Mouse (Mus musculus) G1E (cell line): ENCODE measurements around the gene Bbs12. TPM values are rescaled to one million over a fixed set of nuclear protein-coding genes. Genes with fewer than 3 reads are reported as not detected.
A peak's percentile ranks its signal among the peaks of the same experiment; 100 is the strongest.

Source experiments
- ATAC-seq: 2 replicates; pipeline ENCODE4 v1.8.0; 2016; ENCODE audit warnings: mild to moderate bottlenecking; ENCODE audit not compliant: insufficient number of reproducible peaks, poor library complexity, low FRiP score, severe bottlenecking; ENCODE audit errors: extremely low read depth
- DNase-seq: peaks from one replicate; pipeline ENCODE4 v3.0.0; 2012; ENCODE audit warnings: low spot score
- H3K27me3 ChIP-seq: 2 replicates; pipeline ENCODE4 v1.6.1; 2012; ENCODE audit warnings: mild to moderate bottlenecking, low read length, inconsistent platforms; ENCODE audit not compliant: insufficient read depth
- H3K36me3 ChIP-seq: replicated peaks from 2 replicates; pipeline ENCODE3; 2012; ENCODE audit warnings: mild to moderate bottlenecking, inconsistent platforms
- H3K4me1 ChIP-seq: 2 replicates; pipeline ENCODE4 v1.6.1; 2012; ENCODE audit warnings: low read depth, low read length, inconsistent platforms, mixed read lengths; ENCODE audit not compliant: insufficient read depth
- H3K4me3 ChIP-seq: 2 replicates; pipeline ENCODE4 v1.5.1; 2012; ENCODE audit warnings: low read depth, mild to moderate bottlenecking, inconsistent platforms, low read length, moderate library complexity, mixed read lengths
- H3K9me3 ChIP-seq: replicated peaks from 2 replicates; pipeline ENCODE4 v1.6.1; 2012; ENCODE audit warnings: inconsistent platforms
- CTCF ChIP-seq: IDR thresholded peaks from 2 replicates; pipeline ENCODE4 v1.5.1; 2012; ENCODE audit warnings: low read depth, low read length, inconsistent platforms, mixed read lengths
- GATA1 ChIP-seq: IDR thresholded peaks from 2 replicates; pipeline ENCODE4 v1.6.1; 2012; ENCODE audit warnings: borderline replicate concordance, low read length, inconsistent platforms, mixed read lengths
- GATA2 ChIP-seq: IDR thresholded peaks from 2 replicates; pipeline ENCODE4 v1.6.1; 2012; ENCODE audit warnings: low read depth, low read length, inconsistent platforms, borderline replicate concordance
- POLR2AphosphoS5 ChIP-seq: IDR thresholded peaks from 2 replicates; pipeline ENCODE4 v1.6.1; 2012; ENCODE audit warnings: low read depth, low read length, inconsistent platforms; ENCODE audit not compliant: insufficient replicate concordance
- TAL1 ChIP-seq: conservative IDR thresholded peaks from 2 replicates; pipeline ENCODE4 v1.6.1; 2012; ENCODE audit warnings: low read depth, low read length, inconsistent platforms, mixed read lengths
- polyA plus RNA-seq: library from polyadenylated mRNA; stranded (reverse); fragments of >175 nt; gene quantifications from 2 replicates; pipeline ENCODE4 v1.2.3, GENCODE M21; 2012
- total RNA-seq, 2 experiments: library from RNA; stranded (forward) in 1 of 2; stranded (reverse) in 1 of 2; fragments of 200-1000 nt in 1 of 2; fragments of >200 nt in 1 of 2; fragmentation: Nextera tagmentation in 1 of 2; gene quantifications; 2 replicates each; pipeline ENCODE4 v1.2.3; 2014 to 2017

The Bbs12 gene
- total and polyA plus RNA-seq, 3 experiments: 0.52 to 31.6 (median 27.3) TPM

- H3K4me3 ChIP-seq: no peak overlapping the region; the same call in 1 of the 2 replicates
- no peaks in the 10 kb centered on the region for H3K36me3 ChIP-seq
- DNase-seq (no peak), ATAC-seq (peak; percentile 69)
- H3K4me1 ChIP-seq: peaks cover 45% of the 10 kb centered on the region
- H3K27me3 ChIP-seq: no peaks in the 10 kb centered on the region
- H3K9me3 ChIP-seq: no peaks in the 10 kb centered on the region
- no peak for TF ChIP-seq TAL1
- no peak for TF ChIP-seq CTCF
- no peak for TF ChIP-seq GATA1
- no peak for TF ChIP-seq GATA2
- TF ChIP-seq POLR2AphosphoS5: no peak
Measured at GRCm38 (mm10) chr3:37280871-37281270, 31.5 kb upstream of the Bbs12 start.

- ATAC-seq: no peak
Measured at GRCm38 (mm10) chr3:37282299-37282922, 29.9 kb upstream of the Bbs12 start.

GRCm38 (mm10) chr3:37283234-37283633, 29.1 kb upstream of the Bbs12 start:
- Histone ChIP-seq H3K36me3 (no peaks in the 10 kb centered on the region), H3K4me1 (peaks cover 34% of the 10 kb centered on the region), H3K27me3 (no peaks in the 10 kb centered on the region; the same call in 1 of the 2 replicates), H3K9me3 (no peaks in the 10 kb centered on the region), H3K4me3 (no peak overlapping the region)
- TF ChIP-seq CTCF: no peak
- ATAC-seq: no peak
- DNase-seq: no peak

More at GRCm38 (mm10) chr3:37282299-37282922, 29.9 kb upstream of the Bbs12 start:
- no peaks in the 10 kb centered on the region for H3K9me3 ChIP-seq
- peaks cover 38% of the 10 kb centered on the region for H3K4me1 ChIP-seq
- no peak for DNase-seq
- no peak overlapping the region for H3K4me3 ChIP-seq
- H3K36me3 ChIP-seq: no peaks in the 10 kb centered on the region
- TF ChIP-seq POLR2AphosphoS5 (no peak), TAL1 (no peak), CTCF (no peak), GATA1 (no peak), GATA2 (no peak)
- H3K27me3 ChIP-seq: no peaks in the 10 kb centered on the region

GRCm38 (mm10) chr3:37289237-37289636, 23.1 kb upstream of the Bbs12 start:
- Histone ChIP-seq H3K36me3 (no peaks in the 10 kb centered on the region), H3K4me1 (peaks cover 9% of the 10 kb centered on the region), H3K9me3 (no peaks in the 10 kb centered on the region), H3K4me3 (no peak overlapping the region), H3K27me3 (peaks cover 4% of the 10 kb centered on the region; the same call in 1 of the 2 replicates)
- ATAC-seq (no peak), DNase-seq (no peak)
- no peak for TF ChIP-seq POLR2AphosphoS5
- no peak for TF ChIP-seq GATA2
- TF ChIP-seq GATA1: no peak
- no peak for TF ChIP-seq TAL1
- no peak for TF ChIP-seq CTCF

GRCm38 (mm10) chr3:37290881-37291541, 21.3 kb upstream of the Bbs12 start:
- H3K27me3 ChIP-seq: peaks cover 4% of the 10 kb centered on the region; the same call in 1 of the 2 replicates
- no peak overlapping the region for H3K4me3 ChIP-seq
- peaks cover 9% of the 10 kb centered on the region for H3K4me1 ChIP-seq
- DNase-seq: no peak
- no peak for TF ChIP-seq TAL1
- no peak for TF ChIP-seq CTCF
- TF ChIP-seq POLR2AphosphoS5: no peak
- no peak for TF ChIP-seq GATA1
- no peak for TF ChIP-seq GATA2
- no peak for ATAC-seq
- H3K36me3 ChIP-seq: no peaks in the 10 kb centered on the region
- H3K9me3 ChIP-seq: no peaks in the 10 kb centered on the region

GRCm38 (mm10) chr3:37291929-37292328, 20.4 kb upstream of the Bbs12 start:
- Histone ChIP-seq H3K9me3 (no peaks in the 10 kb centered on the region), H3K4me3 (no peak overlapping the region), H3K27me3 (peaks cover 4% of the 10 kb centered on the region; the same call in 1 of the 2 replicates), H3K4me1 (peaks cover 9% of the 10 kb centered on the region), H3K36me3 (no peaks in the 10 kb centered on the region)
- no peak for ATAC-seq
- DNase-seq: no peak
- TF ChIP-seq GATA2: no peak
- no peak for TF ChIP-seq POLR2AphosphoS5
- TF ChIP-seq GATA1: no peak
- TF ChIP-seq CTCF: no peak
- TF ChIP-seq TAL1: no peak

- Histone ChIP-seq H3K4me1 (peaks cover 9% of the 10 kb centered on the region), H3K4me3 (no peak overlapping the region), H3K27me3 (peaks cover 4% of the 10 kb centered on the region; the same call in 1 of the 2 replicates), H3K9me3 (no peaks in the 10 kb centered on the region), H3K36me3 (no peaks in the 10 kb centered on the region)
- TF ChIP-seq TAL1: no peak
- TF ChIP-seq CTCF: no peak
- no peak for TF ChIP-seq GATA1
- TF ChIP-seq GATA2: no peak
- no peak for TF ChIP-seq POLR2AphosphoS5
- DNase-seq: no peak
- ATAC-seq: no peak
Measured at GRCm38 (mm10) chr3:37292654-37293053, 19.7 kb upstream of the Bbs12 start.
